Mouse (Mus musculus) leukemia stem cell, adult 10-12 weeks (primary cell): ENCODE results near the gene Gm13289. TPM values are rescaled to one million over a fixed set of nuclear protein-coding genes. Genes with fewer than 3 reads are reported as not detected.

Experiments used
- polyA plus RNA-seq: library from polyadenylated mRNA; stranded (reverse); fragments of >175 nt; gene quantifications from 2 replicates; pipeline ENCODE4 v1.2.3, GENCODE M21; 2012; ENCODE audit warnings: low replicate concordance

Gm13289 gene
- polyA plus RNA-seq: not detected in 2 replicates

DNA sequence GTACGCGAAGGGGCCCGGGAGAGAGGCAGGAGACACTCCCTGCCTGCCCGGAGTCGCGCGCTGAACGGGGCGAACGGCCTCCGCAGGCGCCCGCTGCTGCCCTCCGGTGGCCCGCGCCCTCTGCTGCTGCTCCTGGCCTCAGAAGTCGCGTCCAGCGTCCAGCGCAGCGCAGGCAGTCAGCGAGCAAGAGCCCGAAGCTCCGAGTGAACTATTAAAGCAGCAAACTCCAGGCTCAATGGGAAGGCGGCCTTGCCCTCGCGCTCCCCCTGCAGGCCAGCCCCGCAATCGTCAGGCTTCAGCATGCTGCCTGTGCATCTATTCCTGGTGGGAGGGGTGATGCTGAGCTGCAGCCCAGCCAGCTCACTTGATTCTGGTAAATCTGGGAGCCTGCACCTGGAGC is at the start of gene Gm13289:
Gene Gm13289, plus strand, starts transcription at position 301 of the 400 bp plus-strand sequence.

GRCm38 (mm10) chr4:88754818-88755340 is 21.8 kb upstream of the Gm13289 start, which contains the start of gene Gm13271:
Gm13271 (plus strand) TSS chr4:88754868.

GRCm38 (mm10) chr4:88759610-88760268 is 17.0 kb upstream of the Gm13289 start, which contains the start of gene Gm13283:
Gm13283 (plus strand) TSS chr4:88760119.

GRCm38 (mm10) chr4:88773534-88773933 is 3.2 kb upstream of the Gm13289 start, which contains the start of gene Gm13290:
Gm13290 (plus strand) TSS chr4:88773834.

GRCm38 (mm10) chr4:88779550-88779949 is 2.8 kb downstream of the Gm13289 start, which contains the start of gene Gm13272:
Gm13272 (plus strand) TSS chr4:88779850.

DNA sequence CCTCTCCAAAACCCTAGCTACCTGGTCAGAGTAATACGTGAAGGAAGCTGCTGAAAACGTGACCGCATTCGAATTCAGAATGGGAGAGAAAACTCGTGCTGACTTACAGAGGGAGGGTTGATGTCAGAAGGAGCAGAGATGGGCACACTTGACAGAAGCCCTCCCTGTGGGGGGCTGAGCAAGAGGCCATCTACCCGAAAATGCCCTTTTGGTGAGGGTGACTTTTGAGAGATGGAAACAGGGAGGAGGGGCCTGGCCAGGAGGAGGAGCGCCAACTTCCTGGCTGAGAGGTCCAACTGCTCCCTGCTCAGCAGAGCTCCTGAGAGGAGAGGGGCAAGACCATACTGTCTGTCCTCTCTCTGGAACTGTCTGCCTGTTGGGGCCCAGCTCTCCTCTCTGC is 5.1 kb downstream of the Gm13289 start, which contains the start of gene Ifnz:
Gene Ifnz, plus strand, starts transcription at position 301 of the 400 bp plus-strand sequence.

DNA sequence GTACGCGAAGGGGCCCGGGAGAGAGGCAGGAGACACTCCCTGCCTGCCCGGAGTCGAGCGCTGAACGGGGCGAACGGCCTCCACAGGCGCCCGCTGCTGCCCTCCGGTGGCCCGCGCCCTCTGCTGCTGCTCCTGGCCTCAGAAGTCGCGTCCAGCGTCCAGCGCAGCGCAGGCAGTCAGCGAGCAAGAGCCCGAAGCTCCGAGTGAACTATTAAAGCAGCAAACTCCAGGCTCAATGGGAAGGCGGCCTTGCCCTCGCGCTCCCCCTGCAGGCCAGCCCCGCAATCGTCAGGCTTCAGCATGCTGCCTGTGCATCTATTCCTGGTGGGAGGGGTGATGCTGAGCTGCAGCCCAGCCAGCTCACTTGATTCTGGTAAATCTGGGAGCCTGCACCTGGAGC is 8.7 kb downstream of the Gm13289 start, which contains the start of gene Gm13276:
Gene Gm13276, plus strand, starts transcription at position 301 of the 400 bp plus-strand sequence.

GRCm38 (mm10) chr4:88788402-88788801 is 11.7 kb downstream of the Gm13289 start, which contains the start of gene Gm13277:
Gm13277 (plus strand) TSS chr4:88788632.

GRCm38 (mm10) chr4:88791250-88791649 is 14.5 kb downstream of the Gm13289 start, which contains the start of gene Gm13278:
Gm13278 (plus strand) TSS chr4:88791550.

DNA sequence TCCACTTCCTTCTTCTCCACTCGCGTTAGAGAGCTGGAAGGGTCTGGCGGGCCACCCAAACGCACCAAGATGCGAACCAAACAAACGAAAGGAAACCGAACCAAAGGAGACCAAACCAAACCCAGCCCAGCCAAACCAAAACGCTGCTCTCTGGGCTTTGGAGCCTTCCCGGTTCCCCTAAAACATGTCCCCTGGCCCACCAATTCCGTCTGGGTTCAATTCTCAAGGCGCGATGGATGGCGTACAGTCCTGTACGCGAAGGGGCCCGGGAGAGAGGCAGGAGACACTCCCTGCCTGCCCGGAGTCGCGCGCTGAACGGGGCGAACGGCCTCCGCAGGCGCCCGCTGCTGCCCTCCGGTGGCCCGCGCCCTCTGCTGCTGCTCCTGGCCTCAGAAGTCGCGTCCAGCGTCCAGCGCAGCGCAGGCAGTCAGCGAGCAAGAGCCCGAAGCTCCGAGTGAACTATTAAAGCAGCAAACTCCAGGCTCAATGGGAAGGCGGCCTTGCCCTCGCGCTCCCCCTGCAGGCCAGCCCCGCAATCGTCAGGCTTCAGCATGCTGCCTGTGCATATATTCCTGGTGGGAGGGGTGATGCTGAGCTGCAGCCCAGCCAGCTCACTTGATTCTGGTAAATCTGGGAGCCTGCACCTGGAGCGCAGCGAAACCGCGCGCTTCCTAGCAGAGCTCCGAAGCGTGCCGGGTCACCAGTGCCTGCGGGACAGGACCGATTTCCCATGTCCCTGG is 17.4 kb downstream of the Gm13289 start, which contains the start of gene Gm13275:
Gene Gm13275, plus strand, starts transcription at position 552 of the 740 bp plus-strand sequence.

GRCm38 (mm10) chr4:88797097-88797496 is 20.4 kb downstream of the Gm13289 start, which contains the start of gene Gm13279:
Gm13279 (plus strand) TSS chr4:88797397.

GRCm38 (mm10) chr4:88799365-88799764 is 22.6 kb downstream of the Gm13289 start, which contains the start of gene Gm13285:
Gm13285 (plus strand) TSS chr4:88799665.

GRCm38 (mm10) chr4:88802954-88803353 is 26.2 kb downstream of the Gm13289 start, which contains the start of gene Gm13287:
Gm13287 (plus strand) TSS chr4:88803254.

DNA sequence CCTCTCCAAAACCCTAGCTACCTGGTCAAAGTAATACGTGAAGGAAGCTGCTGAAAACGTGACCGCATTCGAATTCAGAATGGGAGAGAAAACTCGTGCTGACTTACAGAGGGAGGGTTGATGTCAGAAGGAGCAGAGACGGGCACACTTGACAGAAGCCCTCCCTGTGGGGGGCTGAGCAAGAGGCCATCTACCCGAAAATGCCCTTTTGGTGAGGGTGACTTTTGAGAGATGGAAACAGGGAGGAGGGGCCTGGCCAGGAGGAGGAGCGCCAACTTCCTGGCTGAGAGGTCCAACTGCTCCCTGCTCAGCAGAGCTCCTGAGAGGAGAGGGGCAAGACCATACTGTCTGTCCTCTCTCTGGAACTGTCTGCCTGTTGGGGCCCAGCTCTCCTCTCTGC is 28.5 kb downstream of the Gm13289 start, which contains the start of gene Gm13288:
Gene Gm13288, plus strand, starts transcription at position 301 of the 400 bp plus-strand sequence.

GRCm38 (mm10) chr4:88815928-88816327 is 39.2 kb downstream of the Gm13289 start, which contains the start of gene Ifna7:
Ifna7 (plus strand) TSS chr4:88816228.

DNA sequence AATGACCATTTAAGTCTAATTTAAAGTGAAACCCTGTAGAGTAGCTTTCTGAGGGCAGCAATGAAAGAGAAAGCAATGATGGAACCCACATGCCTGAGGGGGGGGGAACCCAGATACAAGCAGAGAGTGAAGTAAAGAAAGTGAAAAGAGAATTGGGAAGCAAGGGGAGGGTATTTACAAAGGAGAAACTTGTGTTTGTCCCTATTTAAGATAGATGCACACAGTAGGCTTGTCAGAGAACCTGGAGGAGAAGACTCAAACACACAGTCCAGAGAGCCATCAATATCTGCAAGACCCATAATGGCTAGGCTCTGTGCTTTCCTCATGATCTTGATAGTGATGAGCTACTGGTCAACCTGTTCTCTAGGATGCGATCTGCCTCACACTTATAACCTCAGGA is 42.9 kb downstream of the Gm13289 start, which contains the start of gene Ifna11:
Gene Ifna11, plus strand, starts transcription at position 301 of the 400 bp plus-strand sequence.

Other genes starting within 250 kb of the Gm13289 start
- not detected in 2 replicates for gene Ifna15, start 218.7 kb upstream of the Gm13289 start, polyA plus RNA-seq
- gene Ifna14, start 205.1 kb upstream of the Gm13289 start, polyA plus RNA-seq: not detected in 2 replicates
- not detected in 2 replicates for gene Ifna9, start 184.5 kb upstream of the Gm13289 start, polyA plus RNA-seq
- not detected in 2 replicates for gene Ifna12, start 173.5 kb upstream of the Gm13289 start, polyA plus RNA-seq
- not detected in 2 replicates for gene C87499, start 142.5 kb upstream of the Gm13289 start, polyA plus RNA-seq
- gene Ifna13, start 132.5 kb upstream of the Gm13289 start, polyA plus RNA-seq: not detected in 2 replicates
- gene Ifna16, start 100.0 kb upstream of the Gm13289 start, polyA plus RNA-seq: not detected in 2 replicates
- gene Ifna2, start 93.0 kb upstream of the Gm13289 start, polyA plus RNA-seq: not detected in 2 replicates
- gene Ifnab, start 85.6 kb upstream of the Gm13289 start, polyA plus RNA-seq: not detected in 2 replicates
- gene Gm26566, start 55.1 kb upstream of the Gm13289 start, polyA plus RNA-seq: not detected in 2 replicates
- gene Klhl9, start 54.5 kb upstream of the Gm13289 start, polyA plus RNA-seq: 5.7 and 6.4 TPM in 2 replicates
- gene Gm13271, start 22.1 kb upstream of the Gm13289 start, polyA plus RNA-seq: not detected in 2 replicates
- gene Gm13283, start 16.8 kb upstream of the Gm13289 start, polyA plus RNA-seq: not detected in 2 replicates
- not detected in 2 replicates for gene Gm13290, start 3.1 kb upstream of the Gm13289 start, polyA plus RNA-seq
- gene Gm13272, start 2.9 kb downstream of the Gm13289 start, polyA plus RNA-seq: not detected in 2 replicates
- gene Ifnz, start 5.2 kb downstream of the Gm13289 start, polyA plus RNA-seq: not detected in 2 replicates
- not detected in 2 replicates for gene Gm13276, start 8.8 kb downstream of the Gm13289 start, polyA plus RNA-seq
- gene Gm13277, start 11.7 kb downstream of the Gm13289 start, polyA plus RNA-seq: not detected in 2 replicates
- not detected in 2 replicates for gene Gm13278, start 14.6 kb downstream of the Gm13289 start, polyA plus RNA-seq
- gene Gm13275, start 17.6 kb downstream of the Gm13289 start, polyA plus RNA-seq: not detected in 2 replicates
- gene Gm13279, start 20.5 kb downstream of the Gm13289 start, polyA plus RNA-seq: not detected in 2 replicates
- gene Gm13285, start 22.7 kb downstream of the Gm13289 start, polyA plus RNA-seq: not detected in 2 replicates
- gene Gm13287, start 26.3 kb downstream of the Gm13289 start, polyA plus RNA-seq: not detected in 2 replicates
- not detected in 2 replicates for gene Gm13288, start 28.6 kb downstream of the Gm13289 start, polyA plus RNA-seq
- gene Ifna7, start 39.3 kb downstream of the Gm13289 start, polyA plus RNA-seq: not detected in 2 replicates
- gene Ifna11, start 43.0 kb downstream of the Gm13289 start, polyA plus RNA-seq: not detected in 2 replicates
- not detected in 2 replicates for gene Ifna6, start 50.5 kb downstream of the Gm13289 start, polyA plus RNA-seq
- gene Ifna5, start 58.6 kb downstream of the Gm13289 start, polyA plus RNA-seq: not detected in 2 replicates
- not detected in 2 replicates for gene Ifna4, start 64.9 kb downstream of the Gm13289 start, polyA plus RNA-seq
- gene Ifna1, start 73.2 kb downstream of the Gm13289 start, polyA plus RNA-seq: not detected in 2 replicates
- gene Ifne, start 103.3 kb downstream of the Gm13289 start, polyA plus RNA-seq: not detected in 2 replicates